ENCODE assay signal across 35 mouse cellular contexts in the genomic region with DNA sequence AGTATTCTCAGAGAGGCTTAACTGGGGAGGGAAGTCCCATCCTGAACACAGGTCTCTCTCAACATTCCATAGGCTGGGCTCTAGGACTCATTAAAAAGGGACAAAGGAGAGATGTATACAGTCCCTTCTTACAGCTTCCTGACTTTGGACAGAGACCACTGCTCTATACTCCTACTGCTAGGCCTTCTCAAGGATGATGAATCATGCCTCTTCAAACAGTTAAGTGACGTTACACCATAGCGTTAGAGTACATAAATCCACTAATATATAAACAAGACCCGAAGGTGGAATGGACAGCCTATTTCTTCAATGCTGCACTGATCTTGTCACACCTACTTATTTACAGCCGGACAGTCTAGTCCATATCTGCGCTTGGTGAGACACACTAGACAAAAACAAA.
"Had no signal": no experiment of that assay in that cellular context is flagged by ENCODE, and none has a peak within 500 bp of the region (broad histone marks: within the 10 kb centered on the region; RNA-seq: fewer than 3 reads in every experiment).

No protein-coding gene starts in this region.

- H3K27me3 ChIP-seq: heart, embryonic 12.5 days; heart, embryonic 13.5 days; heart, embryonic 15.5 days; hindbrain, embryonic 12.5 days; hindbrain, embryonic 13.5 days; hindbrain, embryonic 15.5 days; intestine, embryonic 15.5 days; kidney, embryonic 15.5 days had no signal

- H3K9ac ChIP-seq: heart, embryonic 12.5 days; heart, embryonic 13.5 days; heart, embryonic 15.5 days; hindbrain, embryonic 12.5 days; hindbrain, embryonic 13.5 days; hindbrain, embryonic 14.5 days; hindbrain, embryonic 15.5 days; intestine, embryonic 15.5 days; kidney, embryonic 15.5 days had no signal

- H3K27ac ChIP-seq: heart, embryonic 10.5 days; heart, embryonic 13.5 days; heart, embryonic 15.5 days; hindbrain, embryonic 10.5 days; hindbrain, embryonic 12.5 days; hindbrain, embryonic 13.5 days; hindbrain, embryonic 14.5 days; hindbrain, embryonic 15.5 days; hindbrain, postnatal 0 days; intestine, embryonic 15.5 days; kidney, embryonic 15.5 days; kidney, postnatal 0 days; layer of hippocampus, adult 2 months had no signal

- ATAC-seq: hindbrain, embryonic 16.5 days; hindbrain, postnatal 0 days; inflammation-experienced regulatory T-cells, adult 6 months; intestine, embryonic 15.5 days; intestine, embryonic 16.5 days; intestine, postnatal 0 days had no signal

- H3K36me3 ChIP-seq: heart, embryonic 10.5 days; heart, embryonic 12.5 days; heart, embryonic 13.5 days; heart, embryonic 15.5 days; hindbrain, embryonic 10.5 days; hindbrain, embryonic 12.5 days; hindbrain, embryonic 13.5 days; hindbrain, embryonic 15.5 days; intestine, embryonic 15.5 days; kidney, embryonic 15.5 days had no signal

- H3K4me2 ChIP-seq: heart, embryonic 11.5 days; heart, embryonic 12.5 days; heart, embryonic 13.5 days; heart, embryonic 15.5 days; hindbrain, embryonic 12.5 days; hindbrain, embryonic 13.5 days; hindbrain, embryonic 14.5 days; hindbrain, embryonic 15.5 days; intestine, embryonic 15.5 days; kidney, embryonic 15.5 days had no signal

- H3K9me3 ChIP-seq: heart, embryonic 10.5 days; heart, embryonic 12.5 days; heart, embryonic 13.5 days; heart, embryonic 15.5 days; hindbrain, embryonic 10.5 days; hindbrain, embryonic 12.5 days; hindbrain, embryonic 13.5 days; hindbrain, embryonic 15.5 days; intestine, embryonic 15.5 days; kidney, embryonic 15.5 days had no signal

- DNase-seq: heart, postnatal 10 days; heart, postnatal 14 days; heart, postnatal 36 days; heart, postnatal 4 days; kidney, adult 11 months; kidney, adult 18-20 months; kidney, adult 2 months; kidney, adult 8-10 months; kidney, adult 9 months; kidney, postnatal 10 days; kidney, postnatal 14 days; kidney, postnatal 25 days; kidney, postnatal 36 days; kidney, postnatal 4 days; layer of hippocampus, adult 9-11 months; layer of hippocampus, postnatal 36 days had no signal

- H3K4me3 ChIP-seq: heart, embryonic 10.5 days; heart, embryonic 12.5 days; heart, embryonic 13.5 days; heart, embryonic 15.5 days; hindbrain, embryonic 10.5 days; hindbrain, embryonic 12.5 days; hindbrain, embryonic 13.5 days; hindbrain, embryonic 15.5 days; intestine, embryonic 15.5 days; kidney, embryonic 15.5 days; layer of hippocampus, adult 2 months had no signal
